Mouse (Mus musculus): Measurements from ENCODE around the gene Camp. TPM values are rescaled to one million over a fixed set of nuclear protein-coding genes. Genes with fewer than 3 reads are reported as not detected.
"Not testable (repeated sequence)": the region's sequence is repeated elsewhere in the genome, so short reads cannot be mapped to it uniquely, and the experiment has no call there.

Camp gene
- polyA plus RNA-seq, 1 experiment: not detected

- no peak for TF ChIP-seq POLR2A (IDR thresholded peaks at IDR 0.05; ENCODE audit: low read depth, low read length)
- TF ChIP-seq CTCF (IDR thresholded peaks at IDR 0.05; ENCODE audit: extremely low read depth, insufficient read length, insufficient replicate concordance, low read depth, low read length): no peak
- Histone ChIP-seq H3K4me1 (ENCODE audit: control insufficient read depth, insufficient read depth, insufficient read length, low read length) (no peaks in the 10 kb centered on the region), H3K36me3 (ENCODE audit: control insufficient read depth, insufficient read depth, low read length) (no peaks in the 10 kb centered on the region), H3K27ac (ENCODE audit: insufficient read depth, low read depth, low read length) (no peak within 1 kb of the TSS), H3K27me3 (ENCODE audit: control insufficient read depth, insufficient read depth, low read length) (no peaks in the 10 kb centered on the region), H3K4me3 (ENCODE audit: low read depth, low read length) (no peak within 1 kb of the TSS)
- 86% methylated on average over 1 of the region's 1 CpGs for WGBS
These were observed 37.4 kb downstream of the Camp start, which contains the start of gene Spink8 for GRCm38 (mm10) chr9:109811980-109812379. TSS of gene Spink8 (plus strand) at chr9:109812280.

- Histone ChIP-seq H3K4me3 (ENCODE audit: low read depth, low read length) (no peak overlapping the region), H3K4me1 (ENCODE audit: control insufficient read depth, insufficient read depth, insufficient read length, low read length) (no peaks in the 10 kb centered on the region), H3K36me3 (ENCODE audit: control insufficient read depth, insufficient read depth, low read length) (no peaks in the 10 kb centered on the region), H3K27me3 (ENCODE audit: control insufficient read depth, insufficient read depth, low read length) (no peaks in the 10 kb centered on the region), H3K27ac (ENCODE audit: insufficient read depth, low read depth, low read length) (no peak overlapping the region)
- 19% methylated on average over 3 of the region's 3 CpGs for WGBS
- TF ChIP-seq POLR2A (IDR thresholded peaks at IDR 0.05; ENCODE audit: low read depth, low read length) (no peak), CTCF (IDR thresholded peaks at IDR 0.05; ENCODE audit: extremely low read depth, insufficient read length, insufficient replicate concordance, low read depth, low read length) (no peak)
These were observed 41.5 kb downstream of the Camp start for GRCm38 (mm10) chr9:109807898-109808297.

GRCm38 (mm10) chr9:109806695-109807293 is 42.6 kb downstream of the Camp start:
- H3K36me3 ChIP-seq (ENCODE audit: control insufficient read depth, insufficient read depth, low read length): no peaks in the 10 kb centered on the region
- H3K4me1 ChIP-seq (ENCODE audit: control insufficient read depth, insufficient read depth, insufficient read length, low read length): no peaks in the 10 kb centered on the region
- WGBS: 67% methylated on average over 2 of the region's 2 CpGs
- TF ChIP-seq CTCF (IDR thresholded peaks at IDR 0.05; ENCODE audit: extremely low read depth, insufficient read length, insufficient replicate concordance, low read depth, low read length) (no peak), POLR2A (IDR thresholded peaks at IDR 0.05; ENCODE audit: low read depth, low read length) (no peak)
- H3K27ac ChIP-seq (ENCODE audit: insufficient read depth, low read depth, low read length): no peak overlapping the region
- H3K4me3 ChIP-seq (ENCODE audit: low read depth, low read length): no peak overlapping the region
- no peaks in the 10 kb centered on the region for H3K27me3 ChIP-seq (ENCODE audit: control insufficient read depth, insufficient read depth, low read length)

GRCm38 (mm10) chr9:109806260-109806659 is 43.2 kb downstream of the Camp start:
- Histone ChIP-seq H3K27me3 (ENCODE audit: control insufficient read depth, insufficient read depth, low read length) (no peaks in the 10 kb centered on the region), H3K4me3 (ENCODE audit: low read depth, low read length) (no peak overlapping the region), H3K27ac (ENCODE audit: insufficient read depth, low read depth, low read length) (no peak overlapping the region), H3K4me1 (ENCODE audit: control insufficient read depth, insufficient read depth, insufficient read length, low read length) (no peaks in the 10 kb centered on the region), H3K36me3 (ENCODE audit: control insufficient read depth, insufficient read depth, low read length) (no peaks in the 10 kb centered on the region)
- WGBS: 42% methylated on average over 1 of the region's 1 CpGs
- no peak for TF ChIP-seq CTCF (IDR thresholded peaks at IDR 0.05; ENCODE audit: extremely low read depth, insufficient read length, insufficient replicate concordance, low read depth, low read length)
- TF ChIP-seq POLR2A (IDR thresholded peaks at IDR 0.05; ENCODE audit: low read depth, low read length): no peak

- H3K27ac ChIP-seq (ENCODE audit: insufficient read depth, low read depth, low read length); H3K4me1 ChIP-seq (ENCODE audit: control insufficient read depth, insufficient read depth, insufficient read length, low read length); H3K36me3 ChIP-seq (ENCODE audit: control insufficient read depth, insufficient read depth, low read length); H3K4me3 ChIP-seq (ENCODE audit: low read depth, low read length); H3K27me3 ChIP-seq (ENCODE audit: control insufficient read depth, insufficient read depth, low read length): not testable (repeated sequence)
- 36% methylated on average over 2 of the region's 2 CpGs for WGBS
These were observed 43.8 kb downstream of the Camp start for GRCm38 (mm10) chr9:109805596-109805995.

GRCm38 (mm10) chr9:109798051-109798450 is 51.4 kb downstream of the Camp start:
- TF ChIP-seq CTCF (IDR thresholded peaks at IDR 0.05; ENCODE audit: extremely low read depth, insufficient read length, insufficient replicate concordance, low read depth, low read length) (peak; percentile 48; the same call in 1 of the 2 replicates), POLR2A (IDR thresholded peaks at IDR 0.05; ENCODE audit: low read depth, low read length) (no peak)
- WGBS: 100% methylated on average over 1 of the region's 1 CpGs
- H3K4me3 ChIP-seq (ENCODE audit: low read depth, low read length): no peak overlapping the region
- H3K27me3 ChIP-seq (ENCODE audit: control insufficient read depth, insufficient read depth, low read length): no peaks in the 10 kb centered on the region; the same call in 1 of the 2 replicates
- H3K36me3 ChIP-seq (ENCODE audit: control insufficient read depth, insufficient read depth, low read length): no peaks in the 10 kb centered on the region
- no peaks in the 10 kb centered on the region for H3K4me1 ChIP-seq (ENCODE audit: control insufficient read depth, insufficient read depth, insufficient read length, low read length)
- no peak overlapping the region for H3K27ac ChIP-seq (ENCODE audit: insufficient read depth, low read depth, low read length)

Other genes with a start within 250 kb of the Camp start
- gene Fbxw24, start 223.6 kb downstream of the Camp start, polyA plus RNA-seq (2012; rRNA removed): not detected in 2 replicates
- not detected in 2 replicates for gene Fbxw25, start 185.0 kb downstream of the Camp start, polyA plus RNA-seq (2012; rRNA removed)
- gene Fbxw18, start 146.9 kb downstream of the Camp start, polyA plus RNA-seq (2012; rRNA removed): not detected in 2 replicates
- gene Fbxw26, start 103.5 kb downstream of the Camp start, polyA plus RNA-seq (2012; rRNA removed): not detected in 2 replicates
- not detected in 2 replicates for gene Fbxw27, start 58.9 kb downstream of the Camp start, polyA plus RNA-seq (2012; rRNA removed)
- not detected in 2 replicates for gene Spink8, start 37.3 kb downstream of the Camp start, polyA plus RNA-seq (2012; rRNA removed)
- 9.9 and 14.6 TPM in 2 replicates for gene Nme6, start 16.9 kb downstream of the Camp start, polyA plus RNA-seq (2012; rRNA removed)
- gene Cdc25a, start 26.0 kb upstream of the Camp start, polyA plus RNA-seq (2012; rRNA removed): 14.1 and 27.3 TPM in 2 replicates
- 91.4 and 191 TPM in 2 replicates for gene Map4, start 81.8 kb upstream of the Camp start, polyA plus RNA-seq (2012; rRNA removed)

All from small intestine, adult 2 months (tissue).